Mouse (Mus musculus): ENCODE measurements at regions not wholly inside any gene's neighbourhood (a gene's known extent, or its start where the extent isn't known, plus 50 kb on each side); places are given as distances from the start of the nearest gene placed in this dataset.

DNA sequence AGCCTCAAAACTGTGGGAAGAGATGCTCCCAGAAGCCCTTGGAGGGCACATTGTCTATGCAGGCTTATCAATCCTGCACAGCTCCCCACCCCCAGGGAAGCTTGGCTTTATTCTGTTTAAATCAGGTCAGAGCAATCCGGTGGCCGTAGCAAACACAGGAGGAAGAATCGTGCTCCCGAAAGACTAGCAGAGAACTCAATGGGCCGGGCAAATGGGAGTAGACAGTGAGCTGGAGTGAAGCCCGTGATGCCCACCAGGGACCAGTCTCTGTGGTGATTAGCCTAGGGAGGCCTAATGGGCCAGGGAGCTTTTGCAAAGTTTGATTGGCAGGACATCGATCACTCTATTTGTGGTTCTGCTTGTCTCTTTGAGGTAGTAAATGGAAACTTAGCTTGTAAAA, 51.0 kb upstream of the Tcerg1l start:
- no peak for DNase-seq (ENCODE audit: low spot score in 2 of 2)

More for the DNA sequence above, 51.0 kb upstream of the Tcerg1l start:
- intact Hi-C loops (cut with DNase I), result no loop called here
